In the genomic region with DNA sequence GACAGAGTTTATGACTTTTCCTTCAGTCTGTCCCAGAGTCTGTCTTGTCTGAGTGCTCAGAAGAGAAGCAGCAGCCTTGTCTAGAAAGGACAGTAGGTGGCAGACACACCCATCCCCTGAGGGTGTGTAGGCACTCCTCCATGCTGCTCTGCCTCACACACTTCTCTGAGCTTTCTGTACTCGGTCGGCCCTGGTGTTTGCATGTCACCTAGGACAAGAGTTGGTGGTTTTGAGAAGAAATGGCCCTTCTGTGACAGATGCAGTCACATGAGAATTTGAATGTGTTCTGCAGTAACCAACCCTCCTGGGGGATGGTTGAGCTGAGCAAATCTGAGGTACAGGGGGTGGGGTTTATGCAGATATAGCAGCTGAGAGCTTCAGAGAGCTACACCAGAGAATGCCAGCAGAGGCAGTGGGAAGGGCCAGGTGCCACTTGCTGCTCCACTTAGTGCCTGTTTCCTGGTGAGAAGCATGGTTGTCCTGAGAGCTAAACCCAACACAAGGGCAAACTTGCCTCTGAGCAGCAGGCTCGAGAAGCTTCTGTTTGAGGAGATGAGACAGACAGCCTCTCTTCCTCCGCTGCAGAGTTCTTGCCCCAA, we compare ENCODE assay signal across 11 mouse cellular contexts.
DNase-seq lines count a peak whose midpoint lies in the region; ATAC-seq and TF ChIP-seq lines count a peak whose summit lies in the region.
"Had no signal": no experiment of that assay in that cellular context is flagged by ENCODE, and none has a peak within 500 bp of the region (broad histone marks: within the 10 kb centered on the region; RNA-seq: fewer than 3 reads in every experiment).

No protein-coding gene starts in this region.

- no peak overlapping the region for H3K4me3 ChIP-seq in layer of hippocampus, adult 2 months
- no peak overlapping the region for H3K4me3 ChIP-seq in intestine, postnatal 0 days (ENCODE audit: low read depth, low read length)

- H3K36me3 ChIP-seq in intestine, postnatal 0 days (ENCODE audit: control insufficient read depth, insufficient read depth): peaks cover 79% of the 10 kb centered on the region

- H3K4me1 ChIP-seq in intestine, postnatal 0 days (replicated peaks; ENCODE audit: control insufficient read depth, insufficient read depth, low read length): no peaks in the 10 kb centered on the region

- H3K27ac ChIP-seq in layer of hippocampus, adult 2 months: 0 out of 2 replicates have a peak overlapping the region, but pooled peaks have one; percentile 23
- H3K27ac ChIP-seq in intestine, postnatal 0 days (ENCODE audit: low read depth, low read length): no peak overlapping the region
- H3K27ac ChIP-seq: macrophage had no signal

- no peak for DNase-seq in layer of hippocampus, adult 2 months (ENCODE audit: low spot score in 2 of 2)
- no peak for DNase-seq in layer of hippocampus, adult 18-20 months (ENCODE audit: low spot score in 2 of 2)
- peak; percentile 34 for DNase-seq in CD4-positive helper T cell, adult 2 months (ENCODE audit: low read depth, low spot score)
- peak; percentile 24 for DNase-seq in WW6 (ENCODE audit: low read depth, low spot score)
- no peak for DNase-seq in right cerebral cortex, postnatal 36 days (ENCODE audit: low spot score in 2 of 2)
- DNase-seq in left cerebral cortex, adult 8-10 months (ENCODE audit: low spot score in 2 of 2): no peak
- DNase-seq: heart, postnatal 10 days; retina, postnatal 1 day had no signal

- no peaks in the 10 kb centered on the region for H3K27me3 ChIP-seq in intestine, postnatal 0 days (replicated peaks; ENCODE audit: control insufficient read depth, insufficient read depth, low read length)
- H3K27me3 ChIP-seq: Patski had no signal

- TF ChIP-seq CTCF in layer of hippocampus, adult 2 months (conservative IDR thresholded peaks at IDR 0.05): peak; percentile 61
- peak; percentile 47 for TF ChIP-seq CTCF in intestine, postnatal 0 days (IDR thresholded peaks at IDR 0.05; ENCODE audit: low read depth)

- 74% methylated on average over 4 of the region's 4 CpGs for WGBS in intestine, postnatal 0 days

- no peaks in the 10 kb centered on the region for H3K9me3 ChIP-seq in intestine, postnatal 0 days (ENCODE audit: control insufficient read depth)

- ATAC-seq in intestine, postnatal 0 days: no peak
- ATAC-seq: Patski had no signal

- H3K9ac ChIP-seq in intestine, postnatal 0 days (ENCODE audit: low read depth, low read length): no peak overlapping the region

- H3K4me2 ChIP-seq in intestine, postnatal 0 days (replicated peaks; ENCODE audit: low read depth): no peak overlapping the region

Comparison
In these comparisons a context has a peak if more than half of its experiments do, and no peak if none do; other contexts are left out.
1. DNase-seq: peak in CD4-positive helper T cell, adult 2 months (single experiment) and WW6 (single experiment); none in layer of hippocampus, adult 2 months (0 of 2), layer of hippocampus, adult 18-20 months (0 of 2), right cerebral cortex, postnatal 36 days (0 of 2) and left cerebral cortex, adult 8-10 months (0 of 2).